Mouse (Mus musculus) large intestine, adult 2 months (tissue): ENCODE results near the gene Pnkd. TPM values are rescaled to one million over a fixed set of nuclear protein-coding genes. Genes with fewer than 3 reads are reported as not detected.
"Not testable (repeated sequence)": the region's sequence is repeated elsewhere in the genome, so short reads cannot be mapped to it uniquely, and the experiment has no call there.

Experiments used
- DNase-seq: peaks from one replicate; pipeline ENCODE4 v3.0.0-alpha.2; 2012; ENCODE audit warnings: low read depth, low spot score
- WGBS: fragments of 180-500 bp; shearing (Covaris S2); methylation state at CpG from one replicate; pipeline ENCODE4 v1.1.7; 2018; 5-methylcytosine and 5-hydroxymethylcytosine counted together
- polyA plus RNA-seq: library from polyadenylated mRNA; depleted of rRNA; stranded (reverse); fragments of >200 nt; gene quantifications from 2 replicates; pipeline ENCODE4 v1.2.3, GENCODE M21; 2012

Pnkd gene
- polyA plus RNA-seq, 1 experiment = 53.4 TPM

GRCm38 (mm10) chr1:74314796-74315195 lies 30.1 kb downstream of the Pnkd start:
- DNase-seq = no peak
- WGBS = 60% methylated on average over 3 of the region's 3 CpGs

- 84% methylated on average over 4 of the region's 4 CpGs for WGBS
- no peak for DNase-seq
Observed at GRCm38 (mm10) chr1:74316114-74316827, 31.5 kb downstream of the Pnkd start.

GRCm38 (mm10) chr1:74318711-74319110 lies 34.0 kb downstream of the Pnkd start:
- DNase-seq = no peak
- whole genome bisulfite sequencing = 71% methylated on average over 3 of the region's 3 CpGs

- WGBS = 48% methylated on average over 3 of the region's 3 CpGs
- no peak for DNase-seq
Observed at GRCm38 (mm10) chr1:74321396-74321795, 36.7 kb downstream of the Pnkd start.

GRCm38 (mm10) chr1:74326916-74327315 lies 42.2 kb downstream of the Pnkd start:
- DNase-seq = not testable (repeated sequence)
- 91% methylated on average over 2 of the region's 2 CpGs for WGBS

GRCm38 (mm10) chr1:74329899-74330431 lies 45.2 kb downstream of the Pnkd start:
- 37% methylated on average over 7 of the region's 7 CpGs for WGBS
- DNase-seq = no peak

GRCm38 (mm10) chr1:74331046-74331681 lies 46.4 kb downstream of the Pnkd start:
- 48% methylated on average over 4 of the region's 4 CpGs for WGBS
- DNase-seq = no peak

GRCm38 (mm10) chr1:74332241-74332763 lies 47.6 kb downstream of the Pnkd start:
- WGBS = under 1% methylated on average over 36 of the region's 36 CpGs
- DNase-seq = peak; percentile 81

- 7% methylated on average over 9 of the region's 9 CpGs for WGBS
- DNase-seq = no peak
Observed at GRCm38 (mm10) chr1:74332930-74333329, 48.2 kb downstream of the Pnkd start.

GRCm38 (mm10) chr1:74334607-74335006 lies 49.9 kb downstream of the Pnkd start:
- no peak for DNase-seq
- WGBS = 96% methylated on average over 3 of the region's 3 CpGs

GRCm38 (mm10) chr1:74335033-74335432 lies 50.3 kb downstream of the Pnkd start:
- WGBS = 67% methylated on average over 4 of the region's 4 CpGs
- no peak for DNase-seq

- WGBS = 83% methylated on average over 6 of the region's 6 CpGs
- DNase-seq = no peak
Observed at GRCm38 (mm10) chr1:74335436-74336170, 50.9 kb downstream of the Pnkd start.

- DNase-seq = no peak
- 87% methylated on average over 3 of the region's 3 CpGs for WGBS
Observed at GRCm38 (mm10) chr1:74337241-74337771, 52.6 kb downstream of the Pnkd start.

- no peak for DNase-seq
- WGBS = 85% methylated on average over 5 of the region's 5 CpGs
Observed at GRCm38 (mm10) chr1:74338013-74338412, 53.3 kb downstream of the Pnkd start.

GRCm38 (mm10) chr1:74338626-74339025 lies 53.9 kb downstream of the Pnkd start:
- DNase-seq = no peak
- WGBS = 80% methylated on average over 4 of the region's 4 CpGs

GRCm38 (mm10) chr1:74339917-74340316 lies 55.2 kb downstream of the Pnkd start:
- no peak for DNase-seq
- 91% methylated on average over 9 of the region's 9 CpGs for WGBS

GRCm38 (mm10) chr1:74340361-74340764 lies 55.6 kb downstream of the Pnkd start:
- DNase-seq = no peak
- 48% methylated on average over 6 of the region's 6 CpGs for WGBS

- 91% methylated on average over 4 of the region's 4 CpGs for WGBS
- not testable (repeated sequence) for DNase-seq
Observed at GRCm38 (mm10) chr1:74340992-74341391, 56.3 kb downstream of the Pnkd start.

GRCm38 (mm10) chr1:74341898-74342297 lies 57.2 kb downstream of the Pnkd start:
- no peak for DNase-seq
- 82% methylated on average over 7 of the region's 7 CpGs for WGBS

GRCm38 (mm10) chr1:74342308-74342707 lies 57.6 kb downstream of the Pnkd start:
- no peak for DNase-seq
- 88% methylated on average over 1 of the region's 1 CpGs for WGBS
